Mouse (Mus musculus) lung, embryonic 15.5 days (tissue): Measurements from ENCODE around the gene Dysf. TPM values are rescaled to one million over a fixed set of nuclear protein-coding genes. Genes with fewer than 3 reads are reported as not detected.

Experiments
- ATAC-seq: fragments of 200-750 bp; cut with Nextera tagmentation; 2 replicates; pipeline ENCODE4 v1.8.0; 2017; ENCODE audit warnings: moderate number of reproducible peaks, borderline replicate concordance; ENCODE audit not compliant: low FRiP score, low TSS enrichment; ENCODE audit errors: extremely low read depth
- H3K27ac ChIP-seq: fragments of 300-500 bp; sonication (generic); 2 replicates; pipeline ENCODE4 v1.5.1; 2015; ENCODE audit warnings: moderate library complexity, mild to moderate bottlenecking, inconsistent platforms
- H3K27me3 ChIP-seq: fragments of 300-500 bp; sonication (generic); 2 replicates; pipeline ENCODE4 v1.6.1; 2015; ENCODE audit warnings: inconsistent platforms
- H3K36me3 ChIP-seq: fragments of 300-500 bp; sonication (generic); 2 replicates; pipeline ENCODE4 v1.6.1; 2015; ENCODE audit warnings: inconsistent platforms
- H3K4me1 ChIP-seq: fragments of 300-500 bp; sonication (generic); 2 replicates; pipeline ENCODE4 v1.6.1; 2015; ENCODE audit warnings: inconsistent platforms
- H3K4me2 ChIP-seq: fragments of 300-500 bp; sonication (generic); 2 replicates; pipeline ENCODE4 v1.6.1; 2015; ENCODE audit warnings: inconsistent platforms, mild to moderate bottlenecking, moderate library complexity
- H3K4me3 ChIP-seq: fragments of 300-500 bp; sonication (generic); 2 replicates; pipeline ENCODE4 v1.5.1; 2015; ENCODE audit warnings: mild to moderate bottlenecking, inconsistent platforms
- H3K9ac ChIP-seq: fragments of 300-500 bp; sonication (generic); 2 replicates; pipeline ENCODE4 v1.6.1; 2015; ENCODE audit warnings: inconsistent platforms
- H3K9me3 ChIP-seq: fragments of 300-500 bp; sonication (generic); 2 replicates; pipeline ENCODE4 v1.6.1; 2016; ENCODE audit warnings: inconsistent platforms
- WGBS: fragments of 180-500 bp; shearing (Covaris S2); methylation state at CpG from one replicate; pipeline ENCODE4 v1.1.7; 2015; 5-methylcytosine and 5-hydroxymethylcytosine counted together
- polyA plus RNA-seq: library from polyadenylated mRNA; unstranded; fragments of >200 nt; fragmentation: Nextera tagmentation; extraction: Ambion mirVana; gene quantifications from 2 replicates; pipeline ENCODE4 v1.2.1, GENCODE M21; 2015

Gene Dysf
- polyA plus RNA-seq, 1 experiment from 2014 or later, result 9.8 TPM

- ATAC-seq, result no peak
Measured at GRCm38 (mm10) chr6:84224861-84225260, 216.5 kb downstream of the Dysf start.

GRCm38 (mm10) chr6:84225587-84225986, 217.2 kb downstream of the Dysf start:
- Histone ChIP-seq H3K9ac (no peak overlapping the region), H3K27ac (no peak overlapping the region)

More at GRCm38 (mm10) chr6:84224861-84225260, 216.5 kb downstream of the Dysf start:
- Histone ChIP-seq H3K4me3 (no peak overlapping the region), H3K9ac (no peak overlapping the region), H3K36me3 (no peaks in the 10 kb centered on the region), H3K27ac (no peak overlapping the region), H3K27me3 (no peaks in the 10 kb centered on the region), H3K4me1 (no peaks in the 10 kb centered on the region), H3K9me3 (no peaks in the 10 kb centered on the region), H3K4me2 (no peak overlapping the region)
- 18% methylated on average over 4 of the region's 4 CpGs for WGBS

GRCm38 (mm10) chr6:84228196-84228595, 219.8 kb downstream of the Dysf start:
- 73% methylated on average over 4 of the region's 4 CpGs for WGBS
- Histone ChIP-seq H3K4me1 (peaks cover 16% of the 10 kb centered on the region), H3K9me3 (no peaks in the 10 kb centered on the region), H3K4me3 (no peak overlapping the region), H3K36me3 (no peaks in the 10 kb centered on the region), H3K9ac (no peak overlapping the region), H3K27me3 (no peaks in the 10 kb centered on the region), H3K4me2 (no peak overlapping the region), H3K27ac (no peak overlapping the region)
- no peak for ATAC-seq

More at GRCm38 (mm10) chr6:84225587-84225986, 217.2 kb downstream of the Dysf start:
- H3K9me3 ChIP-seq, result no peaks in the 10 kb centered on the region
- no peak for ATAC-seq
- H3K4me2 ChIP-seq, result no peak overlapping the region
- H3K27me3 ChIP-seq, result no peaks in the 10 kb centered on the region
- 0 out of 2 replicates have a peak, but pooled peaks cover 5% of the 10 kb centered on the region for H3K4me1 ChIP-seq
- no peaks in the 10 kb centered on the region for H3K36me3 ChIP-seq
- H3K4me3 ChIP-seq, result no peak overlapping the region
- WGBS, result 68% methylated on average over 6 of the region's 6 CpGs

GRCm38 (mm10) chr6:84228786-84229185, 220.4 kb downstream of the Dysf start:
- H3K4me3 ChIP-seq, result no peak overlapping the region
- peaks cover 16% of the 10 kb centered on the region for H3K4me1 ChIP-seq
- no peak overlapping the region for H3K4me2 ChIP-seq
- WGBS, result 39% methylated on average over 5 of the region's 5 CpGs
- ATAC-seq, result no peak
- H3K27ac ChIP-seq, result no peak overlapping the region
- H3K27me3 ChIP-seq, result no peaks in the 10 kb centered on the region
- H3K36me3 ChIP-seq, result no peaks in the 10 kb centered on the region
- H3K9ac ChIP-seq, result no peak overlapping the region
- H3K9me3 ChIP-seq, result no peaks in the 10 kb centered on the region

- no peak overlapping the region for H3K27ac ChIP-seq
- H3K9me3 ChIP-seq, result no peaks in the 10 kb centered on the region
- no peaks in the 10 kb centered on the region for H3K27me3 ChIP-seq
- no peak overlapping the region for H3K9ac ChIP-seq
- 52% methylated on average over 7 of the region's 7 CpGs for WGBS
- ATAC-seq, result no peak
- no peaks in the 10 kb centered on the region for H3K36me3 ChIP-seq
- peaks cover 16% of the 10 kb centered on the region for H3K4me1 ChIP-seq
- no peak overlapping the region for H3K4me2 ChIP-seq
- H3K4me3 ChIP-seq, result no peak overlapping the region
Measured at GRCm38 (mm10) chr6:84229739-84230138, 221.3 kb downstream of the Dysf start.

- Histone ChIP-seq H3K4me2 (no peak overlapping the region), H3K4me3 (no peak overlapping the region), H3K4me1 (peaks cover 16% of the 10 kb centered on the region), H3K9ac (no peak overlapping the region), H3K9me3 (no peaks in the 10 kb centered on the region), H3K27ac (no peak overlapping the region), H3K27me3 (no peaks in the 10 kb centered on the region), H3K36me3 (no peaks in the 10 kb centered on the region)
- WGBS, result 42% methylated on average over 7 of the region's 7 CpGs
- no peak for ATAC-seq
Measured at GRCm38 (mm10) chr6:84231108-84231507, 222.7 kb downstream of the Dysf start.

- H3K36me3 ChIP-seq, result no peaks in the 10 kb centered on the region
- ATAC-seq, result no peak
- no peaks in the 10 kb centered on the region for H3K27me3 ChIP-seq
- H3K9ac ChIP-seq, result no peak overlapping the region
- H3K4me1 ChIP-seq, result peaks cover 16% of the 10 kb centered on the region
- H3K27ac ChIP-seq, result no peak overlapping the region
- H3K4me3 ChIP-seq, result no peak overlapping the region
- H3K4me2 ChIP-seq, result no peak overlapping the region
- no peaks in the 10 kb centered on the region for H3K9me3 ChIP-seq
- WGBS, result 53% methylated on average over 8 of the region's 8 CpGs
Measured at GRCm38 (mm10) chr6:84232063-84232760, 223.8 kb downstream of the Dysf start.

- no peak for ATAC-seq
- Histone ChIP-seq H3K9me3 (no peaks in the 10 kb centered on the region), H3K9ac (no peak overlapping the region), H3K27ac (no peak overlapping the region), H3K4me3 (no peak overlapping the region), H3K4me1 (peaks cover 16% of the 10 kb centered on the region), H3K36me3 (no peaks in the 10 kb centered on the region), H3K4me2 (no peak overlapping the region), H3K27me3 (no peaks in the 10 kb centered on the region)
- 45% methylated on average over 6 of the region's 6 CpGs for WGBS
Measured at GRCm38 (mm10) chr6:84233783-84234182, 225.4 kb downstream of the Dysf start.

- Histone ChIP-seq H3K4me1 (peaks cover 13% of the 10 kb centered on the region), H3K9me3 (no peaks in the 10 kb centered on the region), H3K4me2 (no peak overlapping the region), H3K9ac (no peak overlapping the region), H3K27ac (no peak overlapping the region), H3K27me3 (no peaks in the 10 kb centered on the region), H3K36me3 (no peaks in the 10 kb centered on the region), H3K4me3 (no peak overlapping the region)
- ATAC-seq, result no peak
- 92% methylated on average over 2 of the region's 2 CpGs for WGBS
Measured at GRCm38 (mm10) chr6:84235365-84235764, 227.0 kb downstream of the Dysf start.

GRCm38 (mm10) chr6:84243385-84243784, 235.0 kb downstream of the Dysf start:
- Histone ChIP-seq H3K36me3 (no peaks in the 10 kb centered on the region), H3K4me3 (no peak overlapping the region), H3K27ac (no peak overlapping the region), H3K4me1 (no peaks in the 10 kb centered on the region), H3K9ac (no peak overlapping the region), H3K4me2 (no peak overlapping the region), H3K27me3 (no peaks in the 10 kb centered on the region), H3K9me3 (no peaks in the 10 kb centered on the region)
- WGBS, result 78% methylated on average over 3 of the region's 3 CpGs
- ATAC-seq, result no peak

- H3K27me3 ChIP-seq, result no peaks in the 10 kb centered on the region
- no peaks in the 10 kb centered on the region for H3K36me3 ChIP-seq
- no peak overlapping the region for H3K9ac ChIP-seq
- H3K27ac ChIP-seq, result no peak overlapping the region
- no peak overlapping the region for H3K4me3 ChIP-seq
- H3K9me3 ChIP-seq, result no peaks in the 10 kb centered on the region
- WGBS, result 77% methylated on average over 4 of the region's 4 CpGs
- no peak overlapping the region for H3K4me2 ChIP-seq
- no peaks in the 10 kb centered on the region for H3K4me1 ChIP-seq
- no peak for ATAC-seq
Measured at GRCm38 (mm10) chr6:84246101-84246760, 237.8 kb downstream of the Dysf start.

GRCm38 (mm10) chr6:84246979-84247378, 238.6 kb downstream of the Dysf start:
- H3K27ac ChIP-seq, result no peak overlapping the region
- no peaks in the 10 kb centered on the region for H3K36me3 ChIP-seq
- H3K9me3 ChIP-seq, result no peaks in the 10 kb centered on the region
- H3K4me2 ChIP-seq, result no peak overlapping the region
- ATAC-seq, result no peak
- H3K9ac ChIP-seq, result no peak overlapping the region
- 28% methylated on average over 5 of the region's 5 CpGs for WGBS
- H3K4me1 ChIP-seq, result no peaks in the 10 kb centered on the region
- no peak overlapping the region for H3K4me3 ChIP-seq
- no peaks in the 10 kb centered on the region for H3K27me3 ChIP-seq
